Mouse (Mus musculus): ENCODE results near the gene Zzef1. TPM values are rescaled to one million over a fixed set of nuclear protein-coding genes. Genes with fewer than 3 reads are reported as not detected.
"Not testable (repeated sequence)": the region's sequence is repeated elsewhere in the genome, so short reads cannot be mapped to it uniquely, and the experiment has no call there.

Gene Zzef1
- polyA plus RNA-seq, 1 experiment from 2014 or later: 17.0 TPM

- Histone ChIP-seq H3K4me1 (replicated peaks; ENCODE audit: control insufficient read depth, insufficient read depth, low read length) (no peaks in the 10 kb centered on the region), H3K27ac (ENCODE audit: low read length) (no peak overlapping the region), H3K4me3 (replicated peaks; ENCODE audit: low read length) (no peak overlapping the region), H3K4me2 (ENCODE audit: low read length) (no peak overlapping the region), H3K9ac (replicated peaks; ENCODE audit: low read depth, low read length) (no peak overlapping the region), H3K27me3 (replicated peaks; ENCODE audit: control insufficient read depth, insufficient read depth, low read length) (no peaks in the 10 kb centered on the region), H3K9me3 (ENCODE audit: control insufficient read depth, low read length) (no peaks in the 10 kb centered on the region), H3K36me3 (ENCODE audit: control insufficient read depth, insufficient read depth) (peaks cover 9% of the 10 kb centered on the region)
- no peak for ATAC-seq
- 91% methylated on average over 5 of the region's 5 CpGs for WGBS
Observed at GRCm38 (mm10) chr11:72770816-72771215, 25.2 kb upstream of the Zzef1 start.

- Histone ChIP-seq H3K9ac (replicated peaks; ENCODE audit: low read depth, low read length) (no peak overlapping the region), H3K4me3 (replicated peaks; ENCODE audit: low read length) (no peak overlapping the region), H3K36me3 (ENCODE audit: control insufficient read depth, insufficient read depth) (peaks cover 9% of the 10 kb centered on the region), H3K4me1 (replicated peaks; ENCODE audit: control insufficient read depth, insufficient read depth, low read length) (no peaks in the 10 kb centered on the region), H3K27ac (ENCODE audit: low read length) (no peak overlapping the region), H3K9me3 (ENCODE audit: control insufficient read depth, low read length) (no peaks in the 10 kb centered on the region), H3K4me2 (ENCODE audit: low read length) (no peak overlapping the region), H3K27me3 (replicated peaks; ENCODE audit: control insufficient read depth, insufficient read depth, low read length) (no peaks in the 10 kb centered on the region)
- 75% methylated on average over 4 of the region's 4 CpGs for WGBS
- no peak for ATAC-seq
Observed at GRCm38 (mm10) chr11:72771461-72771860, 24.6 kb upstream of the Zzef1 start.

GRCm38 (mm10) chr11:72772611-72773010 is 23.4 kb upstream of the Zzef1 start:
- not testable (repeated sequence) for H3K9me3 ChIP-seq (ENCODE audit: control insufficient read depth, low read length); H3K4me1 ChIP-seq (replicated peaks; ENCODE audit: control insufficient read depth, insufficient read depth, low read length); H3K4me3 ChIP-seq (replicated peaks; ENCODE audit: low read length); H3K27me3 ChIP-seq (replicated peaks; ENCODE audit: control insufficient read depth, insufficient read depth, low read length); H3K4me2 ChIP-seq (ENCODE audit: low read length); H3K27ac ChIP-seq (ENCODE audit: low read length); H3K9ac ChIP-seq (replicated peaks; ENCODE audit: low read depth, low read length); ATAC-seq; H3K36me3 ChIP-seq (ENCODE audit: control insufficient read depth, insufficient read depth)
- WGBS: 14% methylated on average over 1 of the region's 1 CpGs

GRCm38 (mm10) chr11:72778957-72779356 is 17.1 kb upstream of the Zzef1 start:
- H3K4me1 ChIP-seq (replicated peaks; ENCODE audit: control insufficient read depth, insufficient read depth, low read length): no peaks in the 10 kb centered on the region
- no peak overlapping the region for H3K27ac ChIP-seq (ENCODE audit: low read length)
- H3K9ac ChIP-seq (replicated peaks; ENCODE audit: low read depth, low read length): no peak overlapping the region
- H3K4me3 ChIP-seq (replicated peaks; ENCODE audit: low read length): no peak overlapping the region
- H3K9me3 ChIP-seq (ENCODE audit: control insufficient read depth, low read length): no peaks in the 10 kb centered on the region
- H3K27me3 ChIP-seq (replicated peaks; ENCODE audit: control insufficient read depth, insufficient read depth, low read length): no peaks in the 10 kb centered on the region
- H3K36me3 ChIP-seq (ENCODE audit: control insufficient read depth, insufficient read depth): no peaks in the 10 kb centered on the region
- no peak overlapping the region for H3K4me2 ChIP-seq (ENCODE audit: low read length)
- no peak for ATAC-seq

GRCm38 (mm10) chr11:72782103-72782502 is 13.9 kb upstream of the Zzef1 start:
- WGBS: 76% methylated on average over 2 of the region's 2 CpGs
- Histone ChIP-seq H3K4me2 (ENCODE audit: low read length) (no peak overlapping the region), H3K36me3 (ENCODE audit: control insufficient read depth, insufficient read depth) (no peaks in the 10 kb centered on the region), H3K4me1 (replicated peaks; ENCODE audit: control insufficient read depth, insufficient read depth, low read length) (no peaks in the 10 kb centered on the region), H3K27ac (ENCODE audit: low read length) (no peak overlapping the region), H3K4me3 (replicated peaks; ENCODE audit: low read length) (no peak overlapping the region), H3K9me3 (ENCODE audit: control insufficient read depth, low read length) (no peaks in the 10 kb centered on the region), H3K27me3 (replicated peaks; ENCODE audit: control insufficient read depth, insufficient read depth, low read length) (no peaks in the 10 kb centered on the region), H3K9ac (replicated peaks; ENCODE audit: low read depth, low read length) (no peak overlapping the region)
- ATAC-seq: no peak

- no peak for ATAC-seq
- Histone ChIP-seq H3K4me1 (replicated peaks; ENCODE audit: control insufficient read depth, insufficient read depth, low read length) (no peaks in the 10 kb centered on the region), H3K36me3 (ENCODE audit: control insufficient read depth, insufficient read depth) (no peaks in the 10 kb centered on the region), H3K9me3 (ENCODE audit: control insufficient read depth, low read length) (no peaks in the 10 kb centered on the region), H3K9ac (replicated peaks; ENCODE audit: low read depth, low read length) (no peak overlapping the region), H3K4me2 (ENCODE audit: low read length) (no peak overlapping the region), H3K27ac (ENCODE audit: low read length) (no peak overlapping the region), H3K27me3 (replicated peaks; ENCODE audit: control insufficient read depth, insufficient read depth, low read length) (no peaks in the 10 kb centered on the region), H3K4me3 (replicated peaks; ENCODE audit: low read length) (no peak overlapping the region)
- 80% methylated on average over 3 of the region's 3 CpGs for WGBS
Observed at GRCm38 (mm10) chr11:72782503-72782902, 13.5 kb upstream of the Zzef1 start.

- H3K36me3 ChIP-seq (ENCODE audit: control insufficient read depth, insufficient read depth): no peaks in the 10 kb centered on the region
- H3K9me3 ChIP-seq (ENCODE audit: control insufficient read depth, low read length): no peaks in the 10 kb centered on the region
- no peak overlapping the region for H3K27ac ChIP-seq (ENCODE audit: low read length)
- peaks cover 10% of the 10 kb centered on the region for H3K4me1 ChIP-seq (replicated peaks; ENCODE audit: control insufficient read depth, insufficient read depth, low read length)
- H3K4me2 ChIP-seq (ENCODE audit: low read length): no peak overlapping the region
- H3K4me3 ChIP-seq (replicated peaks; ENCODE audit: low read length): no peak overlapping the region
- H3K27me3 ChIP-seq (replicated peaks; ENCODE audit: control insufficient read depth, insufficient read depth, low read length): no peaks in the 10 kb centered on the region
- no peak for ATAC-seq
- no peak overlapping the region for H3K9ac ChIP-seq (replicated peaks; ENCODE audit: low read depth, low read length)
Observed at GRCm38 (mm10) chr11:72792033-72792432, 4.0 kb upstream of the Zzef1 start.

- Histone ChIP-seq H3K27ac (ENCODE audit: low read length) (peak overlapping the region; percentile 86), H3K27me3 (replicated peaks; ENCODE audit: control insufficient read depth, insufficient read depth, low read length) (no peaks in the 10 kb centered on the region), H3K9me3 (ENCODE audit: control insufficient read depth, low read length) (no peaks in the 10 kb centered on the region), H3K36me3 (ENCODE audit: control insufficient read depth, insufficient read depth) (no peaks in the 10 kb centered on the region), H3K4me3 (replicated peaks; ENCODE audit: low read length) (peak overlapping the region; percentile 75), H3K4me2 (ENCODE audit: low read length) (peak overlapping the region; percentile 89), H3K9ac (replicated peaks; ENCODE audit: low read depth, low read length) (peak overlapping the region; percentile 88), H3K4me1 (replicated peaks; ENCODE audit: control insufficient read depth, insufficient read depth, low read length) (peaks cover 15% of the 10 kb centered on the region)
- 21% methylated on average over 14 of the region's 14 CpGs for WGBS
- peak; percentile 34 for ATAC-seq
Observed at GRCm38 (mm10) chr11:72795149-72795454, 924 bp upstream of the Zzef1 start.

GRCm38 (mm10) chr11:72796296-72796687 is 266 bp downstream of the Zzef1 start:
- under 1% methylated on average over 38 of the region's 42 CpGs for WGBS
- peak overlapping the region; percentile 77 for H3K9ac ChIP-seq (replicated peaks; ENCODE audit: low read depth, low read length)
- ATAC-seq: peak; percentile 51; the same call in 1 of the 2 replicates
- H3K9me3 ChIP-seq (ENCODE audit: control insufficient read depth, low read length): no peaks in the 10 kb centered on the region
- no peaks in the 10 kb centered on the region for H3K36me3 ChIP-seq (ENCODE audit: control insufficient read depth, insufficient read depth)
- peak overlapping the region; percentile 75 for H3K4me3 ChIP-seq (replicated peaks; ENCODE audit: low read length)
- peak overlapping the region; percentile 34 for H3K27ac ChIP-seq (ENCODE audit: low read length)
- H3K27me3 ChIP-seq (replicated peaks; ENCODE audit: control insufficient read depth, insufficient read depth, low read length): no peaks in the 10 kb centered on the region
- peak overlapping the region; percentile 98 for H3K4me2 ChIP-seq (ENCODE audit: low read length)
- peaks cover 15% of the 10 kb centered on the region for H3K4me1 ChIP-seq (replicated peaks; ENCODE audit: control insufficient read depth, insufficient read depth, low read length)

GRCm38 (mm10) chr11:72796773-72797338 is 830 bp downstream of the Zzef1 start:
- Histone ChIP-seq H3K27me3 (replicated peaks; ENCODE audit: control insufficient read depth, insufficient read depth, low read length) (no peaks in the 10 kb centered on the region), H3K36me3 (ENCODE audit: control insufficient read depth, insufficient read depth) (no peaks in the 10 kb centered on the region), H3K4me3 (replicated peaks; ENCODE audit: low read length) (peak overlapping the region; percentile 75), H3K4me1 (replicated peaks; ENCODE audit: control insufficient read depth, insufficient read depth, low read length) (peaks cover 15% of the 10 kb centered on the region), H3K9ac (replicated peaks; ENCODE audit: low read depth, low read length) (peak overlapping the region; percentile 77), H3K9me3 (ENCODE audit: control insufficient read depth, low read length) (no peaks in the 10 kb centered on the region), H3K4me2 (ENCODE audit: low read length) (peak overlapping the region; percentile 98), H3K27ac (ENCODE audit: low read length) (no peak overlapping the region)
- no peak for ATAC-seq
- 22% methylated on average over 10 of the region's 10 CpGs for WGBS
